Mouse (Mus musculus) cerebellum, postnatal 36 days (tissue): ENCODE results near the gene Prrt4.
A peak's percentile ranks its signal among the peaks of the same experiment; 100 is the strongest.
"Not testable (repeated sequence)": the region's sequence is repeated elsewhere in the genome, so short reads cannot be mapped to it uniquely, and the experiment has no call there.

Experiments used
- DNase-seq, 2 experiments: peaks; one replicate each; pipeline ENCODE4 v3.0.0; 2021 to 2022; ENCODE audit warnings: mixed read lengths in 2 of 2

Gene Prrt4

DNA sequence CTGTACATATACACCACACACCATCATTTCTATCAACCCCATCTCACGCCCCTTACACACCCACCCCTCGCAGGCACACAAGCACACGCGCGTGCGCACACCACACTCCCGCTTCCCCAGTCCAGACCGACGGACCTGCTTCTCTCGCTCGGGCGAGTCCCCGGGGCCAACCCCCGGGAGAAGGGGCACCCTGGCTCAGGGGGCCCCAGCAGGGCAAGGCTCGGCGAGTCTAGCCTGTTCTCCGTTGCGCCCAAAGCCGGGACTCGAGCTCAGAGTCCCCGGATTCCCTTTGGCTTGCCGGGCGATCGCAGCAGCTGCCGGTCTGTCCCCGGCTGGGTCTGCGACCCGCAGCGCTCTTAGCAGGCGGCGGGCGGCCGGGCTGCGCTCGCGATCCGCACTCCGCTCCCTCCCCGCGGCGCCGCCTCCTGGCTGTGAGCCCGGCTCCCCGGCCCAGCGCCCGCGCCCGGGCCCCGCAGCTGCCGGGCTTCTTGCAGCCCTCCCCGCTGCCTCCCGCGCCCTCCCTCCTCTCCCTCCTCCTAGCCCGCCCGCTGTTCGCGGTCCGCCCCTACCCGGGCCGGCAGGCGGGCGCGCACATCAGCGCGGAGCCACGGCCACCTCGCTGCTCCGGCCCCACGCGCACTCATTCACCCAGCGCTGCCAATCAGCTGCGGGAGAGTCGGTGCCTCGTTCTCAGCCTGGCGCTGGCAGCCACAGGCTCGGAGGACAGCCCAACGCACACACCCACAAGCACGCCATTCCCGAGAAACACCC lies at the start of gene Prrt4:
Gene Prrt4, minus strand, starts transcription at position 697 of the 771 bp plus-strand sequence.
- DNase-seq: peak; percentile 56 to 58

DNA sequence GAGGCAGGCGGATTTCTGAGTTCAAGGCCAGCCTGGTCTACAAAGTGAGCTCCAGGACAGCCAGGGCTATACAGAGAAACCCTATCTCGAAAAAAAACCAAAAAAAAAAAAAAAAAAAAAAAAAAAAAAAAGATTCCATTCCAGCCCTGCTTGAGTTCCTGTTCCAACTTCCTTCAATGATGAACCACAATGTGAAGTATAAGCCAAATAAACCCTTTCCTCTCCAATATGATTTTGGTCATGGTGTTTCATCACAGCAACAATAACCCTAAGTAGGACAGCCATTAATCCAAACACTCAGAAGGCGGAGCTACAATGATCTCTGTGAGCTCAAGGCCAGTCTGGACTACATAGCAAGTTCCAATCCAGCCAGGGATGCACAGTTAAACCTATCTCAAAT lies 38.3 kb upstream of the Prrt4 start:
- DNase-seq: not testable (repeated sequence)

DNA sequence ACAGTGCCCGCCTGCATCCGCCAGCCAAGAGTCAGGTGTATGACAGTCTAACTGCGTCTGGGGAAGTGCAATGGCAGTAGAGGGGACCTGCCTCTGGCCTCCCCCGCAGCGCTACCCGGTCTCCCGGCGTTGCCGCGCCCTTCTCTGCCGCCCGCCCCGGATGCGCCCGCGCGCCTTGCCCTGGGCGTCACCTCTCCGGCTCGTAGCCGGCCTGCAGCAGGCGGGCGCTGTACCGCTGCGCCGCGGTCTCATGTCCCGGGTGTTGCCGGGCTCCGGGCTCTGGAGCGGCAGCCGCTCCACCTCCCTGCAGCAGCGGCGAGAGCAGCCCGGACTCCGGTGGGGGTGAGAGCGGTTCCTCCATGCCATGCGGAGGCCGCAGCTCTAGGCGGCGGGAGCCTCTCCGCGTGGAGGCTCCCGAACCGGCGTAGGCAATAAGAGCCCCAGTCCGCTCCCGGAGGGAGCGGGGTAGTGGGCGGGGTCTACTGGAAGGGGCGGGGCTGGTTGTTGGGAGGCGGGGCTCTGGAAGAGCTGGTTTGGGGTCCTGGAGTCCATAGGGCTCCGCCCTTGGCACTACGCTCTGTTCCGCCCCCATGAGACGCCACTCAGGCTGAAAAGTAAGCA lies 36.6 kb upstream of the Prrt4 start, which contains the start of gene Impdh1:
Gene Impdh1, minus strand, starts transcription at position 484 of the 621 bp plus-strand sequence.
- peak; percentile 55 to 62 for DNase-seq

DNA sequence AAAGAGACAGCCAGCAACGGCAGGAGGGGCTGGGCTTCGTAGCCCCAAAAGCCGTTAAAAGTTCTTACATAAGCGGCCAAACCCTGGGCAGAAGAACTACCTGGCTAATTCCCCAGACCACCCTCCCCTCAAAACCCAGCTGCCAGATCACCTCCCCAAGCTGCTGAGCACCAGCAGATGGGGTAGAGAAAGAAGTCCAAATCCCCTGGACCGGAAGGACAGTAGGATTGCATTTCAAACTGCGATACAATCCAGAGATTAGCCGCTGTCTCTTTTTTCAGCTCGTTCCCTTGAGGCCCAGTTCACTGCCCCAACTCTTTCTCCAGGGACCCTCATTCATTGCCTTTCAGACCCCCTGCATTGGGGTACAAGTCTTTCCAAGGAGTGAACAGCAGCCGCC lies 35.8 kb upstream of the Prrt4 start:
- no peak for DNase-seq

DNA sequence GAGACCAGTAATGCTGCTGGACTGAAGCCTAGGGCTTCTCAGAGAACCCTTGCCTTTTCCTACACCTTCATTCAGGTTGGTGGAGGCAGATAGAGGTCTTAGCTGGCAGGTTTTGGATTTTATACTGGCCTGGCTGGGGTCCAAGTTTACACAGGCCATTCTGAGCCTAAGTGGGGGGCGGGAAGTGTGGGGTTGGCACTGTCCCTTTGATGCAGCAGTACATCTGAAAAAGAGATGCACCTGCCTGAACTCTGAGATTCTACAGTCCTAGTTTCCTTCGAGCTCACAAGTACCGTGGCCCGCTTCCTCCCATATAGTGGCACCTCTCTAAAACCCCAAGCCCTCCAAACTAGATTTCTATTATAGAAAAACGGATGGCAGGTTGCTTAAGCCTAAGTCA lies 35.4 kb upstream of the Prrt4 start:
- DNase-seq: no peak

DNA sequence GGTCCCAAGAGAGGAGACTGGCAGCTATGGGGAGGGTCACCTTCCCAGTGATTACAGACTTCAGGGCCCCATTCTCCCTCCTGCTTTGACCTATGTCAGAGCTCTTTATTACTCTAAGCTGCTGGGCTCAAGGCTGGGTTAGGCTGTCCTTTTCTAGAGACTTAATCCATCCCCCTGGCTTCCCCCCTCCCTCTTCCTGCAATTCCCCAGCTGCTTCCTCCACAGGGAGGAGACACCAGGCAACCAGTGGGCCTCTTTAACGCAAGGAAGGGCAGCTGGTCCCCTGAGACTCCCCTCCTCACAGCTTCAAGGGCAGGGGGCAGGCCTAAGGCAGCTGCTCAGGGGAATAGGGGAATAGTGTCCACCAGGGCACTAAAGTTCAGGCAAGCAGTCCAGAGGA lies 34.9 kb upstream of the Prrt4 start:
- no peak for DNase-seq

DNA sequence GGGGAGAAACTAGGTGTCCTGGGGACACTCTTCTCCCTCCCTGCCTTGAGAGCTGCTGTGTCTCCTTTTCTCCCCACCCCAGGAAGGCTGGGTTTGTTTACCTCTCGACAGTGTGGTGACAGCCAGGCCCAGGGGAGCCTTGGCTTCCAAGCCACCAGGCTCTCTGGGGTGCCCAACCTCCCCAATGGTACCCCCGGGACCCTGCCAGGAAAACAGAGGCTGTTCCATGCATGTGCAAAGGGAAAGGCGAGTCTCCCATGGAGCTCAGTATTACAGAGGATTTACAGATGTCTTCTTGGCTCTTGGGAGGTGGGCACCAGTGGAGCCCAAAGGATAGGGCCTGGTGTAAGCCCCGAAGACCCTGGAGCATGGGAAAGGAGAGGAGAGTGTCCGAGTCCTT lies 34.1 kb upstream of the Prrt4 start:
- no peak for DNase-seq

DNA sequence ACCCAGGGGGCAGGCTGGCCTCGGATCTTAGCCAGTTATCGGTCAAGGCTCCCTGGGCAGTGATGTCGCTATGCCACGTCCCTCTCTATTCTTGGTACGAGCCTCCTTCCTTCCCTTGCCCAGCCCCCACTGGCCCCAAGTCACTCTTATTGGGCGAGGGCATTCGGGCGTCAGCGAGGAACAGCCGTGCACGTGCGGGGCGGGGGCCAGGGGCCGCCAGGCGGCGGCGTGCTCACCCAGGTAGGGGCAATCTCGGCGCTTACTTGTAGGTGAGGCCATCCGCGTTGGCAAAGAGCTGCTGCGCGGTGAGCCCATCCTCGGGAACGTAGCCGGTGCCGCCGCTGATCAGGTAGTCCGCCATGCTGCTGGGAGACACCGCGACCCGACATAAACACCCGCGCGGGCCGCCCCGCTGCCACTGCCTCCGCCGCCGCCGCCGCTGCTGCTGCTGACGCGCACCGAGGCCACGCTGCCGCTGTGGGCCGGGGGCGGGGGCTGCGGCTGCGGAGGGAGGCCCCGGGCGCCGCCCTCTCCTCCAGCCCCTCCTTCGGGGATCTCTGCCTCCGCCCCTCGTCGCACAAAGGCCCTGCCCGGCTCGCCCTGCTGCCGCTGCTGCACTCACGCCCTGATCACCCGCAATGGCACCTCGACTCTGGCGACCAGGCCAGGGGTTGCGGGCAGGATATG lies 32.6 kb upstream of the Prrt4 start:
- peak; percentile 70 to 74 for DNase-seq

DNA sequence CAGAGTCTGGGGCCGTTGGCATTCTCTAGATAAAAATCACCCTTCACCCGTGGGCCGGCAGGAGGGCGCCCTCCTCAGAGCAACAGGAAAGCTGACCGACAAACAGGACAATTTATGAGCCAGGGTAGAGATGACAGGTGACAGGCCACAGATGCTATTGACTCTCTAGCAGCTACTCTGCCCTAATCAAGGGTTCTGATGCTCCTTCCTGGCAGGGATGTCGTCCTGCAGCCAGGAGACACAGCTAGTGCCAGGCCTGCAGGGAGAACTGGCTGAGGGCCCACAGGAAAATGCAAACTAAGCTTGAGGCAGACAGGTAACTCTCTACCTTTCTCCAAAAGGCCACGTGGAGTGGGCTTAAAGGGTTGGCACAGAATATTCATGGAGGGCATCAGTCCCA lies 31.8 kb upstream of the Prrt4 start:
- peak; percentile 67 to 68 for DNase-seq

DNA sequence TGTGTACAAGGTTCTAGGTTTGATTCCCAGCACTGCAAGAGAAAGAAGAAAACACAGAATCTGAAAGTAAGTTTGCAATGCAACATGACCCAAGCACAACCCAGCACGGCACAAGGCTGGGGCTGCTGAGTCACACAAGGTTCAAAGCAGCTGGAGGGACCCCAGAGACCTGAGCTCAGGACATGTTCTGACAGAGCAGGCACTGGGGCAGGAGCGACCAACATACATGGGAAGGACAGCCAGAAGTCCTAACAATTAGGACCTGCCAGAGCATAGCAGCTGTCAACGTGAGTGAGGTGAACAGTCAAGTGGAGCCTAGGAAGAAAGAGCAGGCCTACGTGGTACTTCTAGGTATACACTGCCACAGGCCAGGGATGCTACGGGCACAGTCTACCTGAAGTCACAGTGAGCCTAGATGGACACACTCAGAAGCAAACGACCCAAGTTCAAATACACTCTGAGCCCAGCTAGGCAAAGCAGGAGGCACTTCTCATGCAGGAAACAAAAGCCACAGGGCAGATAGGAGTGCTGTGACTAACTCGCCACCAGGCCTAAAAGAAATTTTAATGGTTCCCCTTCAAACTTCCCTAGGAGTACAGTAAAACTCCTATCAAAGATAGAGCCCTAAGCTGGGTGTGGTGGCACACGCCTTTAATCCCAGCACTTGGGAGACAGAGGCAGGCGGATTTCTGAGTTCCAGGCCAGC lies 31.0 kb upstream of the Prrt4 start:
- DNase-seq: no peak

DNA sequence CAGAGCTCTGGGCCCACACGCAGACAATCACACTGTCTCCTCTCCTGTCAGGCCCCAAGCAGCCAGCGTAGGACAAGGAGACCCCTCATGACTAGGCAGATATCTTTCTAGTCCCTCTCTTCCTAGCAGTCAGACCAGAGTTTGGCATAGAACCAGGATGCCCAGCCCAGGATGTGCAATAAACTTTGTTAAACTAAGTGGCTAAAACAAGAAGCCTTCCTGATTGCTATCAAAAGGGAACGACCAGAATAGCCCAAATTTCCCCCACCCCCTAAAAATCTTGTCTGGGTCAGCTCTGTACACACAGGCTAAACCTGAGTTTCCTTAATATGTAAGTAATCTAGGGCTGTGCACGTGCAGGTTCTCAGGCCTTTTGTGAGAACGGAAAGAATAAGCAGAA lies 28.8 kb upstream of the Prrt4 start:
- DNase-seq: no peak

DNA sequence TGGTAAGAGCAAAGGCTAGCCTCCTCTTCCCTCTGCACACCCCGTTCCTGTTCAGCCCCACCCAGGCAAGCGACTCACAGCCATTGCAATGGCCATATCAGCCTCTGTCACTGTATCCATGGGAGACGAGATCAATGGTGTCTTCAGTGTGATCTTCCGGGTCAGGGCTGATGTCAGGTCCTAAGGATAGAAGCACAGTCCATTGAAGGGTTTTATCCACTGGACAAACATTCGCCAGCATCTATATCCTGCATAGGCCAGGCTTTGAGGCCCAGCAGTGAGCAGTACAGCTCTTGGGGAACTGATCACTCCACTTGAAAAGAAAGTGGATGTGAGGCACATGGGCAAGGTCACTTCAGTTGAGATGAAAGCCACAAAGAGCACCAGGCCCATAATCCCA lies 27.6 kb upstream of the Prrt4 start:
- DNase-seq: no peak

DNA sequence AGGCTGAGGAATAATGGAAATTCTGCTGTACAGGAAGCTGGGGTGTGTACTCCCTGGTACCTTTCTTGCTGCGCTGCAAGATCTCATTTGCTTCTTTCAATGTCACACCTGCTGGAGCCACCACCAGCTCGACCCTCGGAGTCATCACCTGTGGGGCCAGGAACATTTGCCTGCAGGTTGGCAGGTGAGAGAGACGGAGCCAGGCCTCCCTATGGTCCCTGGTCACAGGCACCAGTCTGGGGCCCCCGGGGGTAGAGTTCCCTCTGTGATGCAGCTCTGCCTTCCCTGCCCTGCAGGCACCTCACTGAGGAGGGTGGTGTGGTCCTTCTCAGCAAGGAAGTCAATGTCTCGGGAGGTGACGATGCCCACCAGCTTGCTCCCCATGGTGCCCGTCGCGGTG lies 26.6 kb upstream of the Prrt4 start:
- no peak for DNase-seq

DNA sequence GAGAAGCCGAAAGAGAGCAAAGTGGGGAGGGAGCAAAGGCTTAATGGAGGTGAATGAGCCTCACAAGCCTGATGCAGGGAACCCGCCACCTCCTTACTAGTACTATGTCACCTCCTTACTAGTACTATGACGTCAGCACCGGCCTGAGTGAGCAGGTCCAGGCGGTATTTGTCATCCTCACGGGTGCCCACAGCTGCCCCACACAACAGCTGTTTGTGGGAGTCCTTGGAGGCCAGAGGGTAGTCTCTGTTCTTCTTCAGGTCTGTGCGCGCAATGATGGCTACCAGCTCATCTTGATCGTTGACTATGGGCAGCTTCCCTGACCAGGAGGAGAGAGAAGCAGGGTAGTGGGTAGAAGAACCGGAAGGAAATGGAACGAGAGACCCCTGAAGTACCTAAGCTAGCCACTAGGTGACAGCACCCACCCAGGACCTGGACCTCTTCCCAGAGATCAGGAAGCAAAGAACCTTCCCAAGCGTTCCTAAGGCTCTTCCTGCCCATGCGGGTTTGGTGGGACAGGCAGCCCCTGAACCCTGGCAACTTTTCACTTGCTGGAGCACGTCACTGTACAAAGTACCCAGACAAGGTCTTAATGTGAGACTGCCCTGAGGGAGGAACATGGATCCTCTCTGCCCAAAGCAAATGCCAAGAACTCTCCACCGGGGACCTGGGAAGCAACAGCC lies 25.7 kb upstream of the Prrt4 start:
- peak; percentile 31 for DNase-seq

DNA sequence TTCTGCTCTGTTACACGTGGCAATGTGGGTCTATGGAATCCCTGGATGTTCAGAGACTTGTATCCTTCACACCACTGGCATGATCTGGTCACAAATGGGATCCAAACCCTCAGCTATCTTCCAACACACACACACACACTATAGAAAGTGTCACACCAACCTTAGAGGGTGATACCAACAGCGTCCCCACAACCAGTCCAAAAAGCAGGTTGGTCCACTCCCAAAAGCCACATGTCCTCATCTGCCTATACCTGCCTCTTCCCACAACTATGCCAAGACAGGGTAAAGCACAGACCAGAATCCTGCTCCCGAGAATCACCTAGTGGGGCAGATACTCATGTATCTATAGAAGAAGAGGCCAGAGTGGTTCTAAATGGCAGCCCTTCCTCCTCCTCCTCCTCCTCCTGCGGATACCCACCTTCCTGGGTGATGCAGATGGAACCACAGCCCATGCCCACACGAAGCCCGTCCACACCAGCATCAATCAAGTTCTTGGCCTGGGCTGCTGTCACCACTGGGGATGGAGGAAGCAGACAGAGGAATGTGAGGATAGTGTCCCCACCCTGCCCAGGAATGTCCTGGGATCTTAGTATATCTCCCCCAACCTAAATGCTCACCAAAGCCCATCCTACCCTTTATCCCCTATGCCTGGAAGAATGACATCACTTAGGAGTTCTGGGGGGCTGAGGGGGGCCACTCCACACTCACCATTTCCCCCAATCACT lies 24.6 kb upstream of the Prrt4 start:
- no peak for DNase-seq

DNA sequence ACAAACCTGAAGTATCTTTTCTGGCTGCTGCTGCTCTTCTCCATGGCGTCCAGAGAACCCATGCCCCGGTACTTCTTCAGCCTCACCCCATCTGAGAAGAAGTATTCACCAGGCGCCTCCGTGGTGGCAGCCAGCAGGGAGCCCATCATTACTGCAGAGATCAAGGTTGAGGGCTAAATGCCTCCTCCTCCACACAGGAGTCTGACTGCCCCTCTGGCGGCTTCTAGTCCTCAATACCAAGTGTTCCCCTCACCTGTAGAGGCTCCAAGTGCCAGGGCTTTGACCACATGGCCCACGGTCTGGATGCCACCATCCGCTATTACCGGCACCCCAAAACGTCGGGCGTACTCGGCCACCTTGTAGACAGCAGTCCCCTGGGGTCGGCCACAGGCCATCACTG lies 23.7 kb upstream of the Prrt4 start:
- DNase-seq: no peak

DNA sequence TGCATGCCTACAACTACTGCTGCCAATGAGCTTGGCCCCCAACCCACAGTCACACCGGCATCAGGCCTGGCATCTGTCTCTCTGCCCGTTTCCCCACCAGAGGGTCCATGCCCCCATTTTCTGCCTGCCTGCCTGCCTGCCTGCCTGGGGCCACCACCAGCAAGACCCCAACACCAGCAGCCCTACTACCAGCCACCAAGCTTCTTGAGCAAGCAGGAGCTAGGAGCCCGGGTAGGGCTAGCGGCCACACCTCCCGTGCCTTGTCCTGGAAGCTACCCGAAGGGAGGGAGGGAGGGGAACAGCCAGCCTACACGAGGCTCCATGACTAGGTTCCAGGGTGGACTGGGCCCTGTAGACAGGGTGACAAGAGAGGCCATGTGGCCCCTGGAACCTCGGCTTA lies 22.6 kb upstream of the Prrt4 start:
- no peak for DNase-seq

DNA sequence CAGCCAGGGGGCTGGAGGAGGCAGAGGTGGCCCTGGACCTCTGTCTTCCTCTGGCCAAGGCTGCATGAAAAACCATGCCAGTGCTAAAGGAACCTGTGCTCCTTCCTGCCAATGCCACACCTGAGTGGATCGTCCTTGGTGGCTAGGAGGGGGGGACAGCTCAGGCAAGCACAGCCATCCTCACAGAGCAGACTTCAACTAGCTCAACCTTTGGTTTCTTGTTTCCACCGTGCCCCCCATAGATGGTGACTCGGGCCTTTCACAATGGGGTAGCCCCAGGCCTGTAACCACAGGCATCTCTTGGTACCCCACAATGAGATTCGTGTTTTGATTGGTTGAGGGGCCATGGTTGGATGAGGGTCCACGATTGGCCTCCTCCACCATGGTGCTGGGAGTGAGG lies 22.0 kb upstream of the Prrt4 start:
- DNase-seq: no peak

DNA sequence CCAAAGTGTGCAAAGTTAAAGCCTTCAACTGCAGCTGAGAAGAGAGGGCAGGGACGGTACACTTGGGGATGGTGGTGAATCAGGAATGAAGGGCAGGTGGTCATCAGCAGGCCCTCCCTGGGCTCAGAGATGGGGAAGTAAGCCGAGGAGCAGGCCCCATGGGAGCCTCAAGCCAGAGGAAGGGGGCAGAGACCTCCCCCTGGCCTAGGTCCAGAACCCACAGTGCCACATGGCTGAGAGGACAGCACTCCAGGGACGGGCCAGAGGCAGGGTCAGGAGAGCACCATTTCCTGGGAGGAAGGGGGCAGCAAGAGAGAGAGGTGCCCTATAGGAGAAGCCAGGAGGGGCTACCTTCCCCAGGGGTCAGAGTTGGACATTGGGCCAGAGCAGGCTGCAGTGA lies 21.1 kb upstream of the Prrt4 start:
- DNase-seq: no peak

DNA sequence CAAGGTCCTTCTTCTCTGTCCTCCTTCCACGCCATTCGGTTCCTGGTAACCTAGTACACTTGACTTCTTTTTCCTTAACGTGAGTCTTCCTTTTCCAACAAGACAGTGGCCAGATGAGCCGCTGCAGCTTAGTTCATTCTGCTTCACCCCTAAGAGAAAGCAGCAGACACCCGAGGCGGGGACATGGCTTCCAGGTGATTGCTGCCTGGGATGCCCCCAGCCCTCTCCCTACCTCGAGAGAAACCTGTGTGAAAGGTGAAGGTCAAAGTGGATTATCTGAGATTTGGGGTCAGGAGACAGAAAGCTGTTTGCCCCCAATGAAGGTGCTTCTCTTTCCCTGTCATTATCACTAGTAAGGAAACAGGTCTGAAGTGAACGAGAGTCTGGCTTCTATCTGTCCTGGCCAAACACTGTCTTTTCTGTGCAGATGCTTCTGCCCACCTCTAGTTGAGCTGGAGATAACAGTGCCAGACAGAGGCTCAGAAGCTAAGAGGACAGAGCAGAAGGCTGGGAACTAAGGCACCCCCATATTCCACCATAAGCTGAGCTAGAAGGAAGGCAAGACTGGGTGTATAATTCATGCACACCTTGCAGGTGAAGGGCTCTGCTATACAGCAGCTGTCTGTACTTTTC lies 20.0 kb upstream of the Prrt4 start:
- no peak for DNase-seq
